Mouse (Mus musculus) kidney, postnatal 25 days (tissue): ENCODE results near the gene Heatr4.

Experiments
- DNase-seq, 2 experiments: peaks; one replicate each; pipeline ENCODE4 v3.0.0; 2021; ENCODE audit warnings: mixed read lengths in 2 of 2

Heatr4 gene

DNA sequence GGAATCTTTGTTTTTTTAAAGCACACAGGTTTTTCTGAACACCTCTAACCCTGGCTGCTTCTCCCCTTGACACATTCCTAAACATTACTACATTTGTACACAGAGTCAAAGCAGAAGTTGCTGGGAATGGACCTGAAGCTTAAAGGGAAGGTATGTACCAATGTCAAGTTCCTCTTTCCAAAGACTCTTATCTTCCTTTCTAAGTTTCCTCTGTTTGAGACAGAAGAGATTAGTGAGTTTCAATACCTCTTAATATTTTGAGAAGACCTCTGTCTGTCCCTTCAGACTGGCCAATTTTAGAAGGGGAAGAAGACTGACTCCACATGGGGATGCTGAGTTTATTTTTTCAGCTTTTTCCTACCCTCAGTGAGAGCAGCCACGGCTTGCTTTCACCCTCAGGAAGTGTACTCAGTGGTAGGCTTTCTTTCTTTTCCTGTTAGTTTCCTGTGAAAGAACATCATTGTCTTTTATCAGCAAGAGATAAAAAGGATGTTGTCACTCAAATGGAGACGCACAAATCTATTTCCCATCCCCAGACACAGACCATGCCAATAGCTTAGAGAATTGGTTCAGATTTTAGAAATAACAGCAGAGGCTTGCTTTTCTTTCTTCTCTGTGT is 55.4 kb downstream of the Heatr4 start:
- no peak for DNase-seq

DNA sequence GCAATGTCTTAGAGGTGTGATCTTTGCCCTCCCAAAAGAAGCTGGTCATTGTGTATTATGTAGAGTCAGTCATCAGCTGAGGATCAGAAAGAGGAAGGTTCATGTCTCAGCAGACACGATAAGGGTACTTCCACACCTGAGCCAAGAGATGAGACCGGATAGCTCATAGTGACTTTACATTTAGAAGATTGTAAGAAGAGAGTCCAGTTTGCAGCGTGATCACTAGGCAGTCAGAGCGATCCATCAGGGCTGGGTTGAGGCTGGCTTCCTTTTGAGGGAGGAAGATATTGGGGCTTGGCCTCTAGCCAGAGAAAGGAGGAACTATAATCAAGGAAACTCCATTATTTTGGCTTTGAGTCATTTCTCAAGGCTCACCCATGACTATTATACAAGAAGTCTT is 56.9 kb downstream of the Heatr4 start:
- peak in 1 of 2 experiments; percentile 64 for DNase-seq

DNA sequence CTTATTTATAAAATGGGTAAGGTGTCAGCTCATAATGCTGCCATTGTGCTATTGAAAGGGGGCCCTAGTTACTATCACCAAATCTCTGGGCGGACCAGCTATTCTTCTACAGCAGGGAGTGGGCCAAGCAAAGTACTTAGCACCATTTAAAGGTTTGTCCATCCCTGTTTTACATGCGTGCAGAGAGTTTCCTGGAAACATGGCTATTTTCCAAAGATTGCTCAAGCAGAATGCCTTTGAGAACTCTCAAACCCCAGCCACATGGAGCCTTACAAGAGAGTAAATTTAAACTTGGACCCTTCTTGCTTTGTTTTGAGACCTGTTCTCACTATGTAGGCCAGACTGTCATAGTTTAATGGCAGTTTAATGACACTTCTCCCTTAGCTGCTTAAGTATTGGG is 58.6 kb downstream of the Heatr4 start:
- DNase-seq = no peak

DNA sequence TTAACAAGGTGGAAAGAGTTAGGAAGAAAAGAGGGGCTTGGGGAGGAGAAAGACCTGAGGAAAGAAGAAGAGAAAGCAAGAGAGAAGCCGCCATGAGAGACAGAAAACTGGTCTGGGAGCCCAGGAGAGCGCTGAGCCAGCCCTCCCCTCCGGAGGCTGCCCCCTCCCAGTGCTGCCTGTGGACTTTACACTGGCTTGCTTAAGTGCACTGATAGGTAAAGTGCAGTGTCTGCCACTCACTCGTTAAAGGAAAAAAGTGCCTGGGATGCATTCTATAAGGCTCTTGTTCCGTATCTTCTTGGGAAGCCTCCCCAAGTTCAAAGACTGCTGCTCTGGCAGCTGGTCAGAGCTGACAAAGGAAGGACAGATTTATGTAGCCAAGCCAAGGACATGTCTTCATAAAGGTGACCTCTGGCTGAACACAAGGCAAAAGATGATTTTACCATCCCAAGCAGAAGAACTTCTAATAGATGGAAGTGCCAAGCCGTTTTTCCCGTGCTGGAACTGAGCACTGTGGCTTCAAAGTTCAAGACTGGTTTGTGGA is 59.4 kb downstream of the Heatr4 start:
- peak; percentile 40 to 64 for DNase-seq

DNA sequence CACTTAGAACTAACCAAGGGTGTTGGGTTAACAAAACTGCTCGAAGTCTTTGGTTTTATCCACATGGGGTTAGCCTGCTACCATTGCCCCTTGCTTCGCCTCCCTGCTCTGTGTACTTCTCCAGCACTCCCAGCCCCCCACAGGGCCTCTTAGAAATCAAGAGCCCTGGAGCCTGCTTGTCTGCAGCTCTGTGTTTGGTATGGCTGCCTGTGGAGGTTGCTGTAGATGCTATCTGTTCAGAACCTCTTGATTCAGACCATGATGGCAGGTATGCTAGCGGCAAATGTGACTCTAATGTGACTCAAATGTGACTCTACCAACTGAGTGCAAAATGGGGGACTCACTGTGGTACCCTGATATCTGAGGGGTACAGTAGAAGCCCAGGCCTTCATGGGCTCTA is 60.3 kb downstream of the Heatr4 start:
- DNase-seq = no peak

DNA sequence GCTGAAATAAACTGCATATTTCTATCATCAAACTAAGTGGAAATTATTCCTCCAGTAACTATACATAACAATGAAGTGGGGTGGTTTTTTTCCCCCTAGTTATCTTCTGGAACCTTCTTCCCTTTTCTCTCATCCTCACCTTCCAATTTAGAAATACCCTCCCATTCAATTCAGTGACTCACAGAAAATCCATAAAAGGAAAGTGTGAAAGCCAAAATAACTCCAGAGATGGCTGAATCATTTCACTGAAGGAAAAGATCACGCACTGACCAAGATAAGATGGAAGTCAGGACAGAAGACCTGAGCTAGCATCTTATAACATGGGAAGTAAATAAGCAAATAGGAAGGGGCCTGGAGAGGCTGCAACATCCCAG is 61.2 kb downstream of the Heatr4 start:
- DNase-seq = no peak

DNA sequence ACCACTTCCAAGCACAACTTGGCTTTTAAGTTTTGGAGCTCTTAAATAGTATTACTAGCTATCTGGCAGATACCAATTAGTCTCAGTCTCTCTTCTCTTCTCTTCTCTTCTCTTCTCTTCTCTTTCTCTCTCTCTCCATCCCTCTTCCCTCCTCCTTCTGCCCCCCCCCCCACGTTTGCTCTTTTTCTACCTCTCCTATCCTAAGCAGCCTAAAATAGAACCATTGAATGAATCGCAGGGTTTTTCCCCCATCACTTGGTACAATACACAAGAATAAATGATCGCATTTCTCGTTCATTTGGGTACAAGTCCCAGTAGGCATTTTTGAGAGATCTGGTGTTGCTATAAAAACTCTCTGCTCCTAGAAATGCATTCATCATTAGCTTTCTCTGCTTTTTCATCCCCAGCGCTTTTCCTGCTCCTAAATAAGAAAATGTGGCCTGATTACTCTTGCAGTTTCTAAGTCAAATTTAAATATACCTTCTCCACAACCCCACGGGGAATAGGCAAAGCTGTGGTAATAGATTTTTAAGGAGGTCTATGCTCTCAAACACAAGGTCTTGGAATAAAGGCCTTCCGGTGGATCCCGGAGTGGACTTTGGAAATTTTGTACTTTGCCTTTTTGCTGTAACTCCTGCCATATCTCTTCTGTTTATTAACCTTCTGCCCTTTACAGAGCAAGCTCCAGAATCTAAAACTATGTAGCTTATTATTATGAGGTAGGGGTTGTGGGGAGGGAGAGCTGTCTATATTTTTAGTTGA is 61.7 kb downstream of the Heatr4 start:
- DNase-seq = peak; percentile 36 to 52

DNA sequence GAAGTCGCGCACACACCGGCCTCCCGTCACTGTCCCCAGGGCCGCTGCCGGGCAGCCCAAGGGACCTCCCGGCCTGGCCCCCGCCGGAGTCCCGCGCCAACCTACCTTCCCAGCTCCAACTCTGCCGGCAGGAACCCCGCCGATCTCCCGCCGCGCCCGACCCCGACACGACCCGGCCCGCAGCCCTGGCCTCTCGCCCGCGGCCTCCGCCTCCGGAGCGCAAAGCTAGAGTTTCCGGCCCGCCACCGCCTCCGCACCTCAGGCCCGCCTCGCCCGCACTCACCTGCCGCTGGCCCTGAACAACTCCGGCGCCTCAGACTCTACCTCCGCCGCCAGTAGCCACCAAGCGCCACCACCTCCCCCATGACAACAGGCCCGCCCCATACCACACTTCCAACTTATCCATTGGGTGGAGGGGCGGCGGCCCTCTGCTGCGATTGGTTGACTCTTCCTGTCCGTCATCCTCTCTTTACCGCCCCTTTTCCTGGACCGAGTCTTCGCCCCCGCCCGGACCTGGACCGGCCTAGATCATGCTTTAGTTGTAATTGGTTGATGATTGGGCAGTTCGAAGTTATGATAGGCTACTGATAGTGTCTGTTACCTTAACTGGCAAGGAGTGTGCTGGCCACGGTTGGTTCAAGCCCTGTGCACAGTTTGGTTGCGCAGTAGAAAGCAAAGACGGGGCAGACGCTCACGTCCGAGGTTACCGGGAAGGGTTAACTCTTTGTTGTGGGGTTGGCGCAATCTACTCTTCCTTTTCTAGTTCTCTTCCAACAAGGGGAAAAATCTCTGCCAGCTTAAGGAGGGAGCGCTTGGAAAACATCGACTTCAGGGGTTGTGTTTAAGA is 62.9 kb downstream of the Heatr4 start, which contains the start of gene Numb:
TSS of gene Numb (minus strand) at position 400 of the 847 bp plus-strand sequence.
- DNase-seq = peak; percentile 98 to 99

DNA sequence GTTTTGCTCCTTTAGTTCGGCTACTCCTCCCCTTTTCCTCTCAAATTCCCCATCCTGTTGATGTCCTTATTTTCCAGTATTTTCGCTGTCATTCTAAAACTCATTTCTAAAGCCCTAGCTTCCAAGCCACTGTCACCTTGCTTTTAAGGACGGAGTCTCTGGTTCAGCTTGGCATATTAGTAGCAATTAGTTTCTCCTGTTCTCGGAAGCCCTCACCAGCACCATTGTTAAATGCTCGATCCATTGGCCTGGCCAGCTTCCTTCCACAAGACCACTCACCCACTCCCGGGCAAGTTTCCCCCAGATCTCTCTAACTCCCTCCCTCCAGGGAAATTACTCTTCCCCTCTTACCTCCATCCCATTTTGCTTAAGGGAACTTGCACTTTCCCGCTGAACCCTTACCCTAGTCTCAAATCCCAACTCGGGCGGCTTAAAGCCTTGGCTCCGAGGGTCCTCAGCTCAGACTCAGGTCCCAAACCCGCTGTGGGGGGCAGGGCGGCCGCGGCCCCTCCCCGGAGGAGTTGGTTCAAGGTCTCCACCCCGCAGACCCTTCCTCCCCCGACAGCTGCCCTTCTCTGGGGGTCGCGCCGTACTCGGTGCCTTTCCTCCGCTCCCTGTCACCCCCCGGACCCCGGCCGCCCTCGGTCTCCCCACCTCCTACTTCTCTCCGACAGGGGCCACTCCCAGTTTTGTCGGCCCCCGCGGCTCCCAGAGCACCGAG is 63.8 kb downstream of the Heatr4 start:
- DNase-seq = peak in 1 of 2 experiments; percentile 53

DNA sequence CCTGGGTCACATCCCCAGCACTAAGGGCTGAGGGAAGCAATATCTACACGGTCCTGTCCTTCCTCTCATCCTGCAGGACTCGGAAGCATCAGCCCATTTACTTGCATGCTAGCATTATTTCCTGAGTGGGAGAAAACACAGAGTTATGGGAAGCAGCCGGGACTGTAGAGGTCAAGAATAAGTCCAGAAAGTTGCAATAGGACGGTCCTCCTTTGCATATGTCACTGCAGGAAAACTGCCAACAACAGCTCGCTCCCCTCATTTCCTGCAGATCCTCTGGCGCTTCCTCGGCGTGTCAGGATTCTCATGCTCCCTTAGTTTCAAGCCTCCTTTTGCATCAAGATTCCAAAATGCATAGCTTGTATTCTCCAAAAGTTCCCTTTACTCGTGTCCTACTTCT is 67.8 kb downstream of the Heatr4 start:
- DNase-seq = peak; percentile 43 to 57

DNA sequence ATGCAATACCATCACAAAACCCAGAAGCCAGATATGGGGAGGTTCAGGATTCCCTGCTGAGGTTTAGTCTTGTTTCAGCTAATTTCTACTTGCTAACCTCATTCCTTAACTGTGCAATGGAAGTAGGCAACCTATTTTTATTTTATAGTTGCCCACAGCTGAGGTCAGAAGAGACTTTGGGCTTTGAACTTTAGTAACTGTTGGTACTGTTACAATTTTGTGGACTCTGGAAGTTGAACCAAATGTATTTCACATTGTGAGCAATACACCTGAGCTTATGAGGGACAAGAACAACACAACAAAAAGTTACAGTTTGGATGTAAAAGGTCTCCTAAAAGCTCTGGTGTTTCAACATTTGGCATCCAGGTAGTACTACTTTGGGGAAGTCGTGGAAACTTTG is 69.9 kb downstream of the Heatr4 start:
- no peak for DNase-seq

DNA sequence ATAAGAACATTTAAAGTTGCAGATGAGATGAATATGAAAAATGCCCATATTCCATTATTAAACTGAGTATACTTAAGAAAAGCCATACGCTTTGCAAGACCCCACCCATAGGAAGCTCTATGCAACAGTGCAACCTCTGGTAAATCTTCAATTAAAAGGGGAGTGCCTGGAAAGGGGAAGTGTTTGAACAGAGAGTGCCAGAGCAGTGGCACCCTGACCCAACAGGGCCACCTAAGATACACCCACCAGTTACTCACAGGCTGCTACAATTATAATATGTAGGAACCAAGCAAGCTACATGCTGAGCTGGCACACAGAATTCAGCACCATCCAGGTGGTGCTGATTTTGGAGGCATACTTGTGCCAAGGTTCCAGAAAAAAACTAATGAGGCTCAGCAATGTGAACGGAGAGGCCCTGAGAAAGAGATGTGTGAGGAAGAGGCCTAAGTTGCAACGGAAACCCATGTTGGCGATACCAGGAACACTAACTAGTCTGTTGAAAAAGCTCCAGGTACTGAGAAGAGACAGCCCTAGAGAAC is 70.4 kb downstream of the Heatr4 start:
- no peak for DNase-seq

DNA sequence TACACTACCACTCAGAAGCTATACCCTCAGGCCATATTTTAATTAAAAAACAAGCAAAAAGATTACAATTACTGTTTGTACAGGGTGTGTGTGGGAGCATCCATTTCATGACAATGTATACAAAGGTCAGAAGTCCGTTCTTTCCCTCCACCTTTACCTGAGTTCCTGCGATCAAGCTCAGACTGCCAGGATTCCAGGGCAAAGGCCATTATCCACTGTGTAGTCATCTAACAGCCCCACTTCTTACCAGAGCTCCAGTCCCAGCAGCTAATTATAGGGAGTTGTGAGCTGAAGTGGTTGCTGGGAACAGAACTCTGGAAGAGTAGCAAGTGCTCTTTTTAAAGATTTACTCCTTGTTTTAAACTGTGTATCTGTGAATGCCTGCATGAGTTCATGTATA is 74.2 kb downstream of the Heatr4 start:
- no peak for DNase-seq
